Mouse (Mus musculus) hindbrain, embryonic 10.5 days (tissue): ENCODE data around the gene Tmem175. TPM values are rescaled to one million over a fixed set of nuclear protein-coding genes. Genes with fewer than 3 reads are reported as not detected.
"Not testable (repeated sequence)": the region's sequence is repeated elsewhere in the genome, so short reads cannot be mapped to it uniquely, and the experiment has no call there.

ENCODE experiments used
- DNase-seq: peaks from one replicate; pipeline ENCODE4 v3.0.0-alpha.2; 2017; ENCODE audit warnings: low spot score
- H3K27ac ChIP-seq: fragments of 300-500 bp; sonication (generic); 2 replicates; pipeline ENCODE4 v1.5.1; 2016; ENCODE audit warnings: mild to moderate bottlenecking, moderate library complexity
- H3K27me3 ChIP-seq: fragments of 300-500 bp; sonication (generic); 2 replicates; pipeline ENCODE4 v1.6.1; 2016; ENCODE audit warnings: mild to moderate bottlenecking; ENCODE audit not compliant: poor library complexity, insufficient read depth, severe bottlenecking
- H3K36me3 ChIP-seq: fragments of 300-500 bp; sonication (generic); 2 replicates; pipeline ENCODE4 v1.6.1; 2016; ENCODE audit warnings: mild to moderate bottlenecking, moderate library complexity
- H3K4me1 ChIP-seq: fragments of 300-500 bp; sonication (generic); replicated peaks from 2 replicates; pipeline ENCODE4 v1.6.1; 2016; ENCODE audit warnings: mild to moderate bottlenecking
- H3K4me3 ChIP-seq: fragments of 300-500 bp; sonication (generic); 2 replicates; pipeline ENCODE4 v1.5.1; 2016; ENCODE audit warnings: mild to moderate bottlenecking, moderate library complexity
- H3K9me3 ChIP-seq: fragments of 300-500 bp; sonication (generic); 2 replicates; pipeline ENCODE4 v1.6.1; 2016; ENCODE audit warnings: mild to moderate bottlenecking, moderate library complexity
- WGBS: fragments of 180-500 bp; shearing (Covaris S2); methylation state at CpG from one replicate; pipeline ENCODE4 v1.1.7; 2016; 5-methylcytosine and 5-hydroxymethylcytosine counted together
- polyA plus RNA-seq: library from polyadenylated mRNA; unstranded; fragments of >200 nt; fragmentation: Nextera tagmentation; extraction: Ambion mirVana; gene quantifications from 2 replicates; pipeline ENCODE4 v1.2.1, GENCODE M21; 2016

Tmem175 gene
- polyA plus RNA-seq: 17.3 and 19.2 TPM in 2 replicates

DNA sequence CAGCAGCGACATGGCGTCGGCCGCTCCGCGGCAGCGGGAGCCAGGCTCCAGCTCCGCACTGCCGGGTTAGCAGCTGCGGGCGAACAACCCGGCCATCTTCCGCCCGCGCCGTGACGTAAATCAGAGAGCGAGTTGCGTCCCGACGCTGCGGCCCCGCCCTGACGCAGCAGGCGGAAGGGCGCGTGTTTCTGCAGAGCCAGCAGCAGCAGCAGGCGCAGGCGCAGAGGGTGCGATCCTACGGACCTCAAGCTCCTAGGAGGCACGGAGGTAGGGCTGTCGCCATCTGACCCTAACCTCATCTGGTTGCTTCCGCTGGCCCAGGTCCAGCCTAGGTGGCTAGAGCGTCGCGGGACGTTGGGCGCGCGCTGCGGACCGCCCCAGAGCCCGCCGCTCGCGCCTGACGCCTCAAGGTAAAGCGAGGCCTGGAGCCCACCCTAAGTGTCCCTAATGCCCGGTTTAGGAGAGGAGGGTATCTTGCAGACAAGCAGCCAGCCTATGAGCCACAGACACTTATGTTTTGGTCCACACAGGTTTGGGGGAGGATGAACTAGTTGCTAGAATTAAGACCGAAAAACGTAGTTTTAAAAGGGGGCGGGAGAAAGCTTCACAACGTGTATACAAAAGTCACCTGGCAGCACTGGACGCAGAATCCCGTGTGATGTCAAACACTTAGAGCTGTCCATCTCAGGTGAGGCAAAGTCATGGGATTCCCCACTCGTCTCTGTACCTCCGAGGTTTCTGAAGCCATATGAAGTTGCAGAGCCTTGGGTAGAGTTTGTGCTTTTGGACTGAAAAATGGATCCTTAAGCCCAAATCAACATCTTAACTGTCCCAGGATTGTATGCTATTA, at the start of gene Tmem175, which contains the start of gene Gak:
Gene Tmem175, plus strand, starts transcription at position 137 of the 850 bp plus-strand sequence.
Gene Gak, minus strand, starts transcription at position 122 of the 850 bp plus-strand sequence.
- Histone ChIP-seq H3K4me3 (peak within 1 kb of the TSS; percentile 95), H3K4me1 (peaks cover 22% of the 10 kb centered on the region), H3K9me3 (no peaks in the 10 kb centered on the region), H3K36me3 (no peaks in the 10 kb centered on the region), H3K27ac (peak within 1 kb of the TSS; percentile 97), H3K27me3 (no peaks in the 10 kb centered on the region)
- DNase-seq: peak; percentile 94
- under 1% methylated on average over 58 of the region's 58 CpGs for whole genome bisulfite sequencing

DNA sequence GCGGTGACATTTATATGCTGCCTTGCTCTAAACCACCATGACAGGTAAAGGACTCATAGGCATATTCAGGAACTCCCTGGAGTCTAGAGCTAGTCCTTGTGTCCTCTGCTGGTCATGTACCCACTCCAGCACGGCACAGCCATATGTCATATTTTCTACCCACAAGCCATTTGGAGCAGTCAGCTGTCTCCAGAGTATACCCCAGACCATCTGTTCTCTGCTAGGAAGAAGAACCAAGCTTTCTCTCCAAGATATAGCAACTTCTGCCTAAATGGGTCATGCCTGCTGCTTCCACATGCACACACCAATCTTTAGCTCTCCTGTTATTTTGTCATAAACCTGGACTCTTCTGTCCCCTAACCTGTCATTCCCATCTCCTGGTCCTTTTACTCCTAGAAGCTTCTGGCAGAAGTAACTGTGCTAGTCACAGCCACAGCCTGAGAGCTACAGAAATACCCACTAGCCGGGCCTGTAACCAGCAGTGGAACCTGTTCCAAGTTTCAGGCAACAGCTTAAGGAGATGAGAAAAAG, 48.1 kb upstream of the Tmem175 start:
- Histone ChIP-seq H3K9me3 (no peaks in the 10 kb centered on the region), H3K36me3 (peaks cover 97% of the 10 kb centered on the region), H3K4me3 (no peak overlapping the region), H3K4me1 (no peaks in the 10 kb centered on the region), H3K27ac (no peak overlapping the region), H3K27me3 (no peaks in the 10 kb centered on the region)
- 90% methylated on average over 3 of the region's 3 CpGs for WGBS
- no peak for DNase-seq

- Histone ChIP-seq H3K36me3 (peaks cover 98% of the 10 kb centered on the region), H3K27me3 (no peaks in the 10 kb centered on the region), H3K9me3 (no peaks in the 10 kb centered on the region), H3K27ac (no peak overlapping the region), H3K4me3 (no peak overlapping the region), H3K4me1 (no peaks in the 10 kb centered on the region)
- no peak for DNase-seq
- WGBS: 82% methylated on average over 1 of the region's 1 CpGs
These were observed 29.6 kb upstream of the Tmem175 start for GRCm38 (mm10) chr5:108599923-108600322.

GRCm38 (mm10) chr5:108602537-108602936, 27.0 kb upstream of the Tmem175 start:
- DNase-seq: no peak
- H3K36me3 ChIP-seq: peaks cover 98% of the 10 kb centered on the region
- WGBS: 96% methylated on average over 9 of the region's 9 CpGs

DNA sequence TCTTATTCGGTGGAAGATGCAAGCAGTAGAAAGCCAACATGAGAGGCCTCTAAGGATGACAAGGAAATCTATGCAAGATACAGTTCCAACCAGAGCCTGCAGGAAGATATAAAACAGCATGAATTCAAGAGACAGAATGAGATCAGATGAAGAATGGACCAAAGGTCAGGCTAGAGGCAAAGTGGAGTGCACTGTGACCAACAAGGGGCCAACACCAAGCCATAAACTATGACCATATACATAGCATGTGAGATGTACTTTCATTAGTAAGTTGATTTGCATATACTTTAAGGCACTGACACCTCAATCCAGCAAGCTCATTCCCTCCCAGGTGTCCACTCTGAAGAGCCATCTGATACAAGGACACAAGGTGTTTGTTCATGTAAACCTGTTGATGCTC, 19.1 kb upstream of the Tmem175 start:
- Histone ChIP-seq H3K27ac (no peak overlapping the region), H3K9me3 (no peaks in the 10 kb centered on the region), H3K4me3 (no peak overlapping the region), H3K36me3 (peaks cover 98% of the 10 kb centered on the region), H3K4me1 (no peaks in the 10 kb centered on the region), H3K27me3 (no peaks in the 10 kb centered on the region)
- WGBS: 91% methylated on average over 1 of the region's 1 CpGs
- DNase-seq: no peak

More at GRCm38 (mm10) chr5:108602537-108602936, 27.0 kb upstream of the Tmem175 start:
- Histone ChIP-seq H3K4me1 (no peaks in the 10 kb centered on the region), H3K4me3 (no peak overlapping the region), H3K27me3 (no peaks in the 10 kb centered on the region), H3K27ac (no peak overlapping the region), H3K9me3 (no peaks in the 10 kb centered on the region)

GRCm38 (mm10) chr5:108621870-108622269, 7.7 kb upstream of the Tmem175 start:
- no peak for DNase-seq
- Histone ChIP-seq H3K9me3 (no peaks in the 10 kb centered on the region), H3K27me3 (no peaks in the 10 kb centered on the region), H3K4me1 (no peaks in the 10 kb centered on the region), H3K27ac (no peak overlapping the region), H3K36me3 (peaks cover 73% of the 10 kb centered on the region), H3K4me3 (no peak overlapping the region)
- WGBS: 86% methylated on average over 2 of the region's 2 CpGs

GRCm38 (mm10) chr5:108626050-108626660, 3.4 kb upstream of the Tmem175 start:
- Histone ChIP-seq H3K9me3 (no peaks in the 10 kb centered on the region), H3K4me3 (no peak overlapping the region), H3K27ac (no peak overlapping the region), H3K4me1 (peaks cover 22% of the 10 kb centered on the region), H3K27me3 (no peaks in the 10 kb centered on the region), H3K36me3 (peaks cover 36% of the 10 kb centered on the region)
- DNase-seq: no peak
- WGBS: 92% methylated on average over 4 of the region's 4 CpGs

DNA sequence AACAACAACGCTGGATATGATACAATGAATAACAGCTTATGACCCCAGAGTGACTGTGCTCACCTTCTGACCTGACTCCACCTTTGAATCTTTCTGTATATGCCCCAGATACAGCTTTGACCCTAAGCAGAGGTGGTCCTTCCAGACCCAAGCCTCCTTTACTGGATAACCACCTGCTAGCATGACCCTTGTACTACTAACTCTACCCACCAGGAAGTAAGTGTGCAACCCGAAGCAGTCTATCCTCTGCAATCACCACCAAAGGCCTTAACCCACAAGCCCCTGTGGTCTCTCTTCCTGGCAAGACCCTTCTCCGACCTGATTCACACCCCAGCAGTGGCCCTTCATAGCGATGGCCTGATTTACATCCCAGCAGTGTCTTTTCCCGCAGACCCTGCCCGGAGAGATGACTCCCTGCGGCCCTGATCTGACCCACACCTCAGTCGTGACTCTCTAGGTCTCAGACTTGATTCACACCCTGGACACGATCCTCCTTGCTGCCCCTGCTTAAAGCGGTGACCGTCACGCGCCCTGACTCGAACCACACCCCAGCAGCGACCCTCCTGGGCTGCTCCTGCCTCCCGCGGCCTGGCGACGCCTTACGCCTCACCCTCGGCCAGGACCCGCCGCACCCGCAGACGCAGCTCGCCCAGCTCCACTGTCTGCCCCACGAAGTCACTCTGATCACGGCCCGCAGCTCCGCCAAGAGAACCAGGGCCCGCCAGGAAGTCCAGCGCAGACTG, 508 bp upstream of the Tmem175 start:
- 2% methylated on average over 32 of the region's 32 CpGs for WGBS
- peak overlapping the region; percentile 97 for H3K27ac ChIP-seq
- DNase-seq: no peak
- H3K36me3 ChIP-seq: peaks cover 7% of the 10 kb centered on the region
- peaks cover 22% of the 10 kb centered on the region for H3K4me1 ChIP-seq
- peak overlapping the region; percentile 95 for H3K4me3 ChIP-seq
- H3K27me3 ChIP-seq: no peaks in the 10 kb centered on the region
- no peaks in the 10 kb centered on the region for H3K9me3 ChIP-seq

DNA sequence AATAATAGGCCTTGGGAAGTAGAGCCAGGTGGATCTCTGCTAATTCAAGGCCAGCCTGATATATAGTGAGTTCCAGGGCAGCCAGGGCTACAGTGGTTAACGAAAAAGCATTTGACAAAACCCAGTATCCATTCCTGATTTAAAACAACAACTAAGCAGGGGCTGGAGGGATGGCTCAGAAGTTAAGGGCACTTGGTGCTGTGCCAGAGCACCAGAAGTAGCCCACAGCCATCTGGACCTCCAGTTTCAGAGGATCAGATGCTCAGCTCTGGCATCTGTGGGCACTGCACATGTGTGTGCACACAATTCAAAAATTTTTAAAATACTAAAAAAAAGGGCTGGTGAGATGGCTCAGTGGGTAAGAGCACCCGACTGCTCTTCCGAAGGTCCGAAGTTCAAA, 4.1 kb downstream of the Tmem175 start:
- H3K4me1 ChIP-seq: peaks cover 13% of the 10 kb centered on the region
- peaks cover 6% of the 10 kb centered on the region; the same call in 1 of the 2 replicates for H3K36me3 ChIP-seq
- H3K9me3 ChIP-seq: no peaks in the 10 kb centered on the region
- WGBS: 94% methylated on average over 4 of the region's 4 CpGs
- no peak overlapping the region for H3K27ac ChIP-seq
- no peak for DNase-seq
- H3K27me3 ChIP-seq: no peaks in the 10 kb centered on the region
- no peak overlapping the region for H3K4me3 ChIP-seq

- not testable (repeated sequence) for H3K9me3 ChIP-seq, H3K4me3 ChIP-seq, H3K36me3 ChIP-seq, H3K27ac ChIP-seq, H3K27me3 ChIP-seq, H3K4me1 ChIP-seq, DNase-seq
- WGBS: 92% methylated on average over 3 of the region's 3 CpGs
These were observed 4.5 kb downstream of the Tmem175 start for GRCm38 (mm10) chr5:108634088-108634487.

GRCm38 (mm10) chr5:108636172-108636571, 6.6 kb downstream of the Tmem175 start:
- no peak overlapping the region for H3K27ac ChIP-seq
- no peaks in the 10 kb centered on the region for H3K27me3 ChIP-seq
- no peaks in the 10 kb centered on the region for H3K4me1 ChIP-seq
- no peaks in the 10 kb centered on the region for H3K9me3 ChIP-seq
- peaks cover 6% of the 10 kb centered on the region; the same call in 1 of the 2 replicates for H3K36me3 ChIP-seq
- H3K4me3 ChIP-seq: no peak overlapping the region
- DNase-seq: no peak
- 80% methylated on average over 4 of the region's 4 CpGs for WGBS

- Histone ChIP-seq H3K27ac (no peak overlapping the region), H3K36me3 (peaks cover 54% of the 10 kb centered on the region), H3K9me3 (no peaks in the 10 kb centered on the region), H3K4me1 (no peaks in the 10 kb centered on the region), H3K27me3 (no peaks in the 10 kb centered on the region), H3K4me3 (no peak overlapping the region)
- 85% methylated on average over 2 of the region's 2 CpGs for WGBS
- DNase-seq: no peak
These were observed 14.1 kb downstream of the Tmem175 start for GRCm38 (mm10) chr5:108643674-108644073.
